Mouse (Mus musculus) hindbrain, embryonic 10.5 days (tissue): ENCODE results near the gene Map3k5. TPM values are rescaled to one million over a fixed set of nuclear protein-coding genes. Genes with fewer than 3 reads are reported as not detected.

ENCODE experiments used
- DNase-seq: peaks from one replicate; pipeline ENCODE4 v3.0.0-alpha.2; 2017; ENCODE audit warnings: low spot score
- H3K27ac ChIP-seq: fragments of 300-500 bp; sonication (generic); 2 replicates; pipeline ENCODE4 v1.5.1; 2016; ENCODE audit warnings: mild to moderate bottlenecking, moderate library complexity
- H3K27me3 ChIP-seq: fragments of 300-500 bp; sonication (generic); 2 replicates; pipeline ENCODE4 v1.6.1; 2016; ENCODE audit warnings: mild to moderate bottlenecking; ENCODE audit not compliant: poor library complexity, insufficient read depth, severe bottlenecking
- H3K36me3 ChIP-seq: fragments of 300-500 bp; sonication (generic); 2 replicates; pipeline ENCODE4 v1.6.1; 2016; ENCODE audit warnings: mild to moderate bottlenecking, moderate library complexity
- H3K4me1 ChIP-seq: fragments of 300-500 bp; sonication (generic); replicated peaks from 2 replicates; pipeline ENCODE4 v1.6.1; 2016; ENCODE audit warnings: mild to moderate bottlenecking
- H3K4me3 ChIP-seq: fragments of 300-500 bp; sonication (generic); 2 replicates; pipeline ENCODE4 v1.5.1; 2016; ENCODE audit warnings: mild to moderate bottlenecking, moderate library complexity
- H3K9me3 ChIP-seq: fragments of 300-500 bp; sonication (generic); 2 replicates; pipeline ENCODE4 v1.6.1; 2016; ENCODE audit warnings: mild to moderate bottlenecking, moderate library complexity
- WGBS: fragments of 180-500 bp; shearing (Covaris S2); methylation state at CpG from one replicate; pipeline ENCODE4 v1.1.7; 2016; 5-methylcytosine and 5-hydroxymethylcytosine counted together
- polyA plus RNA-seq: library from polyadenylated mRNA; unstranded; fragments of >200 nt; fragmentation: Nextera tagmentation; extraction: Ambion mirVana; gene quantifications from 2 replicates; pipeline ENCODE4 v1.2.1, GENCODE M21; 2016

Gene Map3k5
- polyA plus RNA-seq, 1 experiment from 2014 or later, result 0.55 TPM

DNA sequence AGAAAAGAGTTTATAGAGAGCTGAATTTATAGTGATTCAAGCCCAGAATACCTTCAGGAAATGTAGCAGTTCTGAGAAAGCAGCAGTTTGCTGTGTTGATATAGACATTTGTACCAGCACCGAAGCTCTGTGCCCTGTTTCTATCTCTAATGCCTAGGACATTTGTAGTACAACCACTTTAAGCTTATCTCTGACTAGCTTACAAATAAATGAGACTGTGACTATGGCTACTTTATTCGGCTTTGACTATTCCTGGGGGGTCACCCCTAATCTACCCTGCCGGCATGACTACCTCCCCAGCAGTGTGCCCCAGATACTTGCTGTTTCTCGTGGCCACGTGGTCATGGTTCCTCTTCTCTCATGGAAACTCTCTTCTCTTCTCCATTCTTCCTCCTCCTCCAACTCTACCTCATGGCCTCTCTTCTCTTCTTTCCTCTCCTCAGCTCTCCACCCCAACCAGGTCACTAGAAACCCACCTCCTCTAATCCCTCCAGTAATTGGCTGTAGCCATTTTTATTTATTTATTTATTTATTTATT lies 44.5 kb downstream of the Map3k5 start:
- no peak for DNase-seq
- 95% methylated on average over 5 of the region's 5 CpGs for WGBS

DNA sequence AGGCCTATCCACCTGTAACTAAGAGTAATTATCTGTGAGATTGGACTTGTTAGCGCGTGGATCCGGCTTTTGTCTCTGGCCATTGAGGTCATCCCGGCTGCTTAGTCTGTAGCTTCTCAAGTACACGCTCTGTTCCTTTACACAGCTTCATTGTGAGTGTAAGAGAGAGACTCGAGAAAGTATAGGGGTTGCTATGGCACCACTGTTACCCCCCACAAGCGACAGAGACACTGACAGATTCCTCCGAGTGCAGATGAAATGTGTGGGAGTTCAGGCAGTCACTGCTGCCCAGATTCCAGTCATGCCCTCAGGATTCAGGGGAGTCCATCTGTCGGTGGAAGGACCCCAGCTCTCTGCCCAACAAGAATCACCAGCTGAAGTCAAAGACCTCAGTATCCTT lies 53.5 kb downstream of the Map3k5 start:
- WGBS, result 76% methylated on average over 9 of the region's 9 CpGs
- Histone ChIP-seq H3K4me3 (no peak overlapping the region), H3K27me3 (no peaks in the 10 kb centered on the region), H3K4me1 (peaks cover 5% of the 10 kb centered on the region; the same call in 1 of the 2 replicates), H3K36me3 (no peaks in the 10 kb centered on the region), H3K9me3 (no peaks in the 10 kb centered on the region), H3K27ac (no peak overlapping the region)
- no peak for DNase-seq

More for the DNA sequence above, 44.5 kb downstream of the Map3k5 start:
- no peaks in the 10 kb centered on the region for H3K9me3 ChIP-seq
- H3K27me3 ChIP-seq, result no peaks in the 10 kb centered on the region
- no peaks in the 10 kb centered on the region for H3K4me1 ChIP-seq
- H3K4me3 ChIP-seq, result no peak overlapping the region
- no peak overlapping the region for H3K27ac ChIP-seq
- H3K36me3 ChIP-seq, result no peaks in the 10 kb centered on the region

DNA sequence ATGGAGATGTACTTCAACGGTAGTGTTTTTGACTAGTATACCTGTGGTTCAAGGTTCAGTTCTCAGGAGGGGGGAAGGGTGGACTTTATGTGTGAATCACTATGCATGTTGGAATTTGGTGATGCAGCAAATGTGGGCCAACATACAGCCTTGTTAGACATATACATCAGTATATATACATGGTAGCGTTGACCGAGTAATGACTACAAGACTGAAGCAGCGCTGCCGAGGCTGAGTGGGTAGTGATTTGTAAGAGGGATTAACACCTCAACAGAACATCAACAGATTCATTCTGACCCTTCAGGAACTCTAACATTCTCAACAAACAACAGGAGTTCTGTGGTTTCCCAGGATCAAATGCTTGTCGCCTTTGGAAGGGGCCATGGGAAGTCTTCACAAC lies 55.7 kb downstream of the Map3k5 start:
- Histone ChIP-seq H3K27ac (no peak overlapping the region), H3K4me1 (peaks cover 7% of the 10 kb centered on the region; the same call in 1 of the 2 replicates), H3K36me3 (no peaks in the 10 kb centered on the region), H3K4me3 (no peak overlapping the region), H3K27me3 (no peaks in the 10 kb centered on the region), H3K9me3 (no peaks in the 10 kb centered on the region)
- 90% methylated on average over 6 of the region's 6 CpGs for WGBS
- DNase-seq, result no peak

- 77% methylated on average over 6 of the region's 6 CpGs for WGBS
- no peaks in the 10 kb centered on the region for H3K27me3 ChIP-seq
These were observed 56.4 kb downstream of the Map3k5 start for GRCm38 (mm10) chr10:19990638-19991037.

DNA sequence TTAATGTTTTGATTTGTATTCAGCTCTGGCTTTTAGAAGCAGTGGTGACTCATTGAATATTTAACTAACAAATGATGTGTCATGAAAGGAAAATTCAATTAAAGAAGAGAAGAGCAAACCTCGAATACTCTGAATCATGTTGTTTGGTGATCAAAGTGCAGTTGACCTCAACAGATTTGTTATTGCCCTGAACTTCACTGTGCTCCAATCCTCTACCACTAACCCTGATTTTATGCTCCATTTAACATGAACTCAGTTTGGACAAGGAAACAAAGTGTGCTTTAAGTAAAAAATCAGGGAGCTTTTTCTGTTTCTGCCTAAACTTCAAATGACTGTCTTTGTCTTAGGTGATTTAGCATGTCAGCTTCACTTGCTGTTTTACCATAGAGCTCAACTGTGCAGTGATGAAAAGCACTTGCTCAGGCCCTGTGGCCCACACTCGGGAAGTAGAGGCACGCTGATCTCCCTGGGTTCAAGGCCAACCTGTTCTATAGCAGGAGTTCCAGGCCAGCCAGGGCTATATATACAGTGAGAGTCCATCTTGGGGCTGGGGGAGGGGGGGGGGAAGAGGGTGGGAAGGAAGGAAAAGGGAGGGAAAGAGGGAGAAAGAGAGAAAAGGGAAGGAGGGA lies 57.1 kb downstream of the Map3k5 start:
- Histone ChIP-seq H3K4me3 (no peak overlapping the region), H3K27me3 (no peaks in the 10 kb centered on the region), H3K4me1 (peaks cover 12% of the 10 kb centered on the region; the same call in 1 of the 2 replicates), H3K27ac (no peak overlapping the region), H3K36me3 (no peaks in the 10 kb centered on the region), H3K9me3 (no peaks in the 10 kb centered on the region)
- WGBS, result 65% methylated on average over 3 of the region's 3 CpGs
- no peak for DNase-seq

More at GRCm38 (mm10) chr10:19990638-19991037, 56.4 kb downstream of the Map3k5 start:
- no peak for DNase-seq
- no peaks in the 10 kb centered on the region for H3K36me3 ChIP-seq
- H3K9me3 ChIP-seq, result no peaks in the 10 kb centered on the region
- H3K4me1 ChIP-seq, result peaks cover 12% of the 10 kb centered on the region; the same call in 1 of the 2 replicates
- H3K27ac ChIP-seq, result no peak overlapping the region
- no peak overlapping the region for H3K4me3 ChIP-seq

- Histone ChIP-seq H3K4me1 (peaks cover 12% of the 10 kb centered on the region; the same call in 1 of the 2 replicates), H3K9me3 (no peaks in the 10 kb centered on the region), H3K36me3 (no peaks in the 10 kb centered on the region), H3K4me3 (no peak overlapping the region), H3K27ac (no peak overlapping the region), H3K27me3 (no peaks in the 10 kb centered on the region)
- WGBS, result 59% methylated on average over 3 of the region's 3 CpGs
- no peak for DNase-seq
These were observed 57.6 kb downstream of the Map3k5 start for GRCm38 (mm10) chr10:19991866-19992252.

- Histone ChIP-seq H3K9me3 (no peaks in the 10 kb centered on the region), H3K4me1 (peaks cover 9% of the 10 kb centered on the region; the same call in 1 of the 2 replicates), H3K27ac (no peak overlapping the region), H3K27me3 (no peaks in the 10 kb centered on the region), H3K36me3 (no peaks in the 10 kb centered on the region), H3K4me3 (no peak overlapping the region)
- WGBS, result 74% methylated on average over 14 of the region's 14 CpGs
- no peak for DNase-seq
These were observed 60.5 kb downstream of the Map3k5 start for GRCm38 (mm10) chr10:19994469-19995450.

GRCm38 (mm10) chr10:19996151-19996550 lies 61.9 kb downstream of the Map3k5 start:
- no peak overlapping the region for H3K27ac ChIP-seq
- H3K4me1 ChIP-seq, result peaks cover 14% of the 10 kb centered on the region
- no peak overlapping the region for H3K4me3 ChIP-seq
- no peaks in the 10 kb centered on the region for H3K9me3 ChIP-seq
- no peaks in the 10 kb centered on the region for H3K27me3 ChIP-seq
- no peaks in the 10 kb centered on the region for H3K36me3 ChIP-seq
- DNase-seq, result no peak
- WGBS, result 85% methylated on average over 3 of the region's 3 CpGs

DNA sequence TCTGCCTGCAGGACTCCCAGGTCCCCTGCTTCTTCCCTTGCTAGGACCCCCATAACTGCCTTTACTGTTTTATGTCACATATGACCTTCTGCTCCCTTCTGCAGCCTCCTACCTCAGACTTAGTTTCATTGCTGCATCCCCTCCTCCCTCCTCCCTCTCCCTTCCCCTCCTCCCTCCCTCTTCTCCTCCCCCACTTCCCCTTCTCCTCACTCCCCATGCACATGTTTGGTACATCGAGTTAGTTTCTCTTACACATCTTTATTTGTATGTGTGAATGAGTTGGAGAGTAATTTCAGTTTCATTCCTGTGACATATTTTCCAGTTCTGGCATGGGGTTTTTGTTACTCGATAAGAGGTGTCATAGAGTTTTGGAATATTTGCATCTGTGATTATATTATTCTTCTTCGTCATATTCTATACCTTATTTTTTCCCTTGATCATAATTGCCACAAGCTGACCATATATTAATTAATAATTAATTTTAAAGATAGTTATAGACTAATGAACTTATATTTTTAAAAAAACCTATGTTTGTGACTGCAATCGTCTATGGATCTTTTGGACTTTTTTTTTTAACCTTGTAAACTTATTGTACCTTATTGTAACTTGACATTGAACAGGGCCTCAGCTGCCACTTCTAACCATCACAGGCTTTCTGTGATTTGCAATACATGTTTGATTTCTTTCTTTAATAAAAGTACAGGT lies 65.6 kb downstream of the Map3k5 start:
- Histone ChIP-seq H3K4me1 (peaks cover 31% of the 10 kb centered on the region), H3K36me3 (no peaks in the 10 kb centered on the region), H3K9me3 (no peaks in the 10 kb centered on the region), H3K27ac (no peak overlapping the region), H3K27me3 (no peaks in the 10 kb centered on the region), H3K4me3 (no peak overlapping the region)
- no peak for DNase-seq
- WGBS, result 78% methylated on average over 4 of the region's 4 CpGs

DNA sequence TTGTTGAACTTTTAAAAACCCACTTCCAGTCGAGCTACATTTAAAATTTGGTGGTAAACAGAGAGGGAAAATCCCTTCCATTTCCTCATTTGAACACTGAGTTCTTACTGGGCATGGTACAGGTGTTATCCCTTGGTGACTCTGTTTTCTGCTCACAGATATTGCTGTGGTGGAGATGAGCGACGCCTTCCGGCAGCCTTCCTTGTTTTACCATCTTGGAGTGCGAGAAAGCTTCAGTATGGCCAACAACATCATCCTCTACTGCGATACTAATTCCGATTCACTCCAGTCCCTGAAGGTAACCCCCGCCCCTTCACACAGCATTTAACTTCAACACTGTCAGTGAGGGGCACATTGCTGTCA lies 66.1 kb downstream of the Map3k5 start:
- 71% methylated on average over 8 of the region's 8 CpGs for WGBS
- Histone ChIP-seq H3K9me3 (no peaks in the 10 kb centered on the region), H3K27me3 (no peaks in the 10 kb centered on the region), H3K36me3 (no peaks in the 10 kb centered on the region), H3K4me3 (no peak overlapping the region), H3K27ac (no peak overlapping the region), H3K4me1 (peaks cover 26% of the 10 kb centered on the region)
- no peak for DNase-seq

DNA sequence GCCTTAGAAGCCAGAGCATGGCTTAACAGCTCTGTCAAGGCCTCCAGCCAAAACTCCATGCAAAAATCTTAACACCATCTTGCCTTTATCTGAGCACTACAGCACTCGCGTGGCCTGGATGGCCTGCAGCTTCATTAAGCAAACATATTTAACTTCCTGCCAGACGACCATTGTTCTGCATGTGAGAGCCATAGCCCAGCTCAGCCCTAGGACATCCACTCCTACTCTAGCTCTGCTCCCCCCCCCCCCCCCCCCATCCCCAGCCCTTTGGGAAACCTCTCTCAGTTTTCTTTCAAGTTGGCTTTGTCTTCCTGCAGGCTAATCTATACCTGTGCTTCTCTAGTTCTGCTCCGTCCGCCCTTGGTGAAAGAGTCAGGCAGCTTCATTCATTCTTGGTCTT lies 67.7 kb downstream of the Map3k5 start:
- Histone ChIP-seq H3K4me1 (peaks cover 32% of the 10 kb centered on the region), H3K27ac (peak overlapping the region; percentile 40; the same call in 1 of the 2 replicates), H3K9me3 (no peaks in the 10 kb centered on the region), H3K27me3 (no peaks in the 10 kb centered on the region), H3K36me3 (no peaks in the 10 kb centered on the region), H3K4me3 (no peak overlapping the region)
- 16% methylated on average over 5 of the region's 5 CpGs for WGBS
- peak; percentile 35 for DNase-seq

- Histone ChIP-seq H3K4me1 (peaks cover 32% of the 10 kb centered on the region), H3K27me3 (no peaks in the 10 kb centered on the region), H3K4me3 (no peak overlapping the region), H3K27ac (peak overlapping the region; percentile 26; the same call in 1 of the 2 replicates), H3K36me3 (no peaks in the 10 kb centered on the region), H3K9me3 (no peaks in the 10 kb centered on the region)
- WGBS, result 29% methylated on average over 5 of the region's 5 CpGs
- DNase-seq, result no peak
These were observed 68.7 kb downstream of the Map3k5 start for GRCm38 (mm10) chr10:20003006-20003405.
